17 mouse cellular contexts compared by ENCODE assay signal in the genomic region with DNA sequence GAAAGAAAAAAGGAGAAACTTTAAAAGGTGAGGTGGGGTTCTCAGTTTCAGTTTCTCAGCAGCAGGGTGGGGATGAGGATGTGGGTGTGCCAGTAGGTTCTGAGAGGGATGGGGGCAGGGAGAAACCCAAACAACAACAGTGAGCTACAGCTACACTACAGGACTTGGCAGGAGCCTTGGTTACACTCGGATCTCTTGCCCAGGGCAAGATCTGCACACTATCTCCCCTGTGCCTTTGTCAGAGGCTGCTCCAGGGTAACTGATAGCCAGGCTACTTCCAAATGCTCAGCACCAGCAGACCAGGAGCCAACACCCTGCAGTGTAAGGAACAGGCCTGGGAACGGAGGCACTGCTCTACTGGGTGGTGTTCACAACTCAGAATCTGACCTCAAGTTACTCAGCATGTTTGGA. TPM values are rescaled to one million over a fixed set of nuclear protein-coding genes. Genes with fewer than 3 reads are reported as not detected.
A peak's percentile ranks its signal among the peaks of the same experiment; 100 is the strongest.
DNase-seq lines count a peak whose midpoint lies in the region; ATAC-seq and TF ChIP-seq lines count a peak whose summit lies in the region.
"Had no signal": no experiment of that assay in that cellular context is flagged by ENCODE, and none has a peak within 500 bp of the region (broad histone marks: within the 10 kb centered on the region; RNA-seq: fewer than 3 reads in every experiment).

No protein-coding gene starts in this region.

- TF ChIP-seq EP300 in ES-Bruce4 (IDR thresholded peaks at IDR 0.05; ENCODE audit: insufficient read depth, low read depth, low read length) = no peak

- no peak; the same call in 1 of the 2 replicates for ATAC-seq in heart, embryonic 14.5 days (ENCODE audit: insufficient number of reproducible peaks, insufficient read depth, low FRiP score, low read depth)
- ATAC-seq in embryonic facial prominence, embryonic 13.5 days (ENCODE audit: insufficient number of reproducible peaks, insufficient read depth, low FRiP score, low TSS enrichment, low read depth) = 0 out of 2 replicates have a peak, but pooled peaks have one; percentile 20
- 0 out of 2 replicates have a peak, but pooled peaks have one; percentile 21 for ATAC-seq in megakaryocyte, adult 5-6 weeks (ENCODE audit: poor library complexity, severe bottlenecking)
- no peak for ATAC-seq in forebrain, embryonic 16.5 days
- no peak for ATAC-seq in frontal cortex, adult (ENCODE audit: low TSS enrichment)
- no peak for ATAC-seq in hindbrain, embryonic 16.5 days

- no peak for TF ChIP-seq CTCF in ES-Bruce4 (IDR thresholded peaks at IDR 0.05; ENCODE audit: low read depth, low read length)

- H3K27me3 ChIP-seq in heart, embryonic 14.5 days (ENCODE audit: control insufficient read depth, insufficient read depth, low read length) = no peaks in the 10 kb centered on the region
- no peaks in the 10 kb centered on the region for H3K27me3 ChIP-seq in ES-Bruce4 (ENCODE audit: control insufficient read depth, insufficient read depth, low read length, poor library complexity, severe bottlenecking)
- H3K27me3 ChIP-seq in embryonic facial prominence, embryonic 13.5 days = no peaks in the 10 kb centered on the region
- no peaks in the 10 kb centered on the region for H3K27me3 ChIP-seq in forebrain, embryonic 16.5 days (replicated peaks; ENCODE audit: control insufficient read depth, insufficient read depth, low read length)
- no peaks in the 10 kb centered on the region for H3K27me3 ChIP-seq in hindbrain, embryonic 16.5 days (replicated peaks; ENCODE audit: control insufficient read depth, insufficient read depth, low read length)
- H3K27me3 ChIP-seq: CH12.LX; limb, embryonic 15.5 days had no signal

- no peak overlapping the region for H3K9ac ChIP-seq in heart, embryonic 14.5 days (ENCODE audit: low read length)
- no peak overlapping the region for H3K9ac ChIP-seq in ES-Bruce4 (ENCODE audit: low read depth, poor library complexity, severe bottlenecking)
- no peak overlapping the region for H3K9ac ChIP-seq in embryonic facial prominence, embryonic 13.5 days
- H3K9ac ChIP-seq in forebrain, embryonic 16.5 days (replicated peaks; ENCODE audit: low read depth, low read length) = no peak overlapping the region
- H3K9ac ChIP-seq in hindbrain, embryonic 16.5 days (ENCODE audit: low read depth, low read length) = no peak overlapping the region
- H3K9ac ChIP-seq: limb, embryonic 15.5 days had no signal

- 33% methylated on average over 2 of the region's 2 CpGs for WGBS in heart, embryonic 14.5 days
- WGBS in embryonic facial prominence, embryonic 13.5 days = 51% methylated on average over 2 of the region's 2 CpGs
- 75% methylated on average over 2 of the region's 2 CpGs for WGBS in forebrain, embryonic 16.5 days
- WGBS in hindbrain, embryonic 16.5 days = 64% methylated on average over 2 of the region's 2 CpGs

- no peak for TF ChIP-seq POLR2A in ES-Bruce4 (IDR thresholded peaks at IDR 0.05; ENCODE audit: insufficient read depth, low read length)

- H3K4me3 ChIP-seq in heart, embryonic 14.5 days (ENCODE audit: control insufficient read depth in 1 of 2, insufficient read depth in 1 of 2, low read depth in 1 of 2, low read length in 2 of 2) = no peak overlapping the region
- no peak overlapping the region for H3K4me3 ChIP-seq in ES-Bruce4 (ENCODE audit: low read depth, low read length)
- H3K4me3 ChIP-seq in embryonic facial prominence, embryonic 13.5 days = no peak overlapping the region
- H3K4me3 ChIP-seq in forebrain, embryonic 16.5 days (replicated peaks; ENCODE audit: low read length) = no peak overlapping the region
- H3K4me3 ChIP-seq in hindbrain, embryonic 16.5 days (ENCODE audit: low read length) = no peak overlapping the region
- H3K4me3 ChIP-seq: layer of hippocampus, adult 2 months; limb, embryonic 15.5 days had no signal

- 0 out of 2 replicates have a peak, but pooled peaks cover 3% of the 10 kb centered on the region for H3K9me3 ChIP-seq in heart, embryonic 14.5 days (ENCODE audit: control insufficient read depth, low read length)
- no peaks in the 10 kb centered on the region for H3K9me3 ChIP-seq in ES-Bruce4 (replicated peaks; ENCODE audit: control insufficient read depth, insufficient read depth, low read length, poor library complexity, severe bottlenecking)
- H3K9me3 ChIP-seq in embryonic facial prominence, embryonic 13.5 days = no peaks in the 10 kb centered on the region
- H3K9me3 ChIP-seq in forebrain, embryonic 16.5 days (ENCODE audit: control insufficient read depth, low read length) = peaks cover 3% of the 10 kb centered on the region
- H3K9me3 ChIP-seq in hindbrain, embryonic 16.5 days (ENCODE audit: control insufficient read depth, low read length) = no peaks in the 10 kb centered on the region
- H3K9me3 ChIP-seq: limb, embryonic 15.5 days had no signal

- H3K4me1 ChIP-seq in heart, embryonic 14.5 days (ENCODE audit: control insufficient read depth in 2 of 2, insufficient read depth in 2 of 2, low read length in 2 of 2) = peaks cover 4 to 9% of the 10 kb centered on the region in 2 experiments; a peak in 1 of 4 replicates
- H3K4me1 ChIP-seq in ES-Bruce4 (ENCODE audit: control insufficient read depth, insufficient read depth, low read length) = no peaks in the 10 kb centered on the region
- peaks cover 2% of the 10 kb centered on the region; the same call in 1 of the 2 replicates for H3K4me1 ChIP-seq in embryonic facial prominence, embryonic 13.5 days
- no peaks in the 10 kb centered on the region for H3K4me1 ChIP-seq in forebrain, embryonic 16.5 days (replicated peaks; ENCODE audit: control insufficient read depth, insufficient read depth, low read length)
- H3K4me1 ChIP-seq in hindbrain, embryonic 16.5 days (ENCODE audit: control insufficient read depth, insufficient read depth, low read depth, low read length) = no peaks in the 10 kb centered on the region
- H3K4me1 ChIP-seq: limb, embryonic 15.5 days had no signal

- H3K36me3 ChIP-seq in heart, embryonic 14.5 days (ENCODE audit: control insufficient read depth, insufficient read depth, low read length) = no peaks in the 10 kb centered on the region
- H3K36me3 ChIP-seq in ES-Bruce4 (ENCODE audit: control insufficient read depth, insufficient read depth, low read length, poor library complexity, severe bottlenecking) = no peaks in the 10 kb centered on the region
- H3K36me3 ChIP-seq in embryonic facial prominence, embryonic 13.5 days = no peaks in the 10 kb centered on the region
- no peaks in the 10 kb centered on the region for H3K36me3 ChIP-seq in forebrain, embryonic 16.5 days (ENCODE audit: control insufficient read depth, insufficient read depth)
- H3K36me3 ChIP-seq in hindbrain, embryonic 16.5 days (ENCODE audit: control insufficient read depth, insufficient read depth, low read length) = no peaks in the 10 kb centered on the region

- H3K27ac ChIP-seq in heart, embryonic 14.5 days (replicated peaks in 1 of 2; ENCODE audit: control insufficient read depth in 1 of 2, insufficient read depth in 1 of 2, low read depth in 2 of 2, low read length in 2 of 2) = peak overlapping the region; percentile 30 to 37; a peak in 2 of 4 replicates
- peak overlapping the region; percentile 4; the same call in 1 of the 2 replicates for H3K27ac ChIP-seq in ES-Bruce4 (ENCODE audit: insufficient read depth, low read length)
- H3K27ac ChIP-seq in embryonic facial prominence, embryonic 13.5 days = no peak overlapping the region
- no peak overlapping the region for H3K27ac ChIP-seq in forebrain, embryonic 16.5 days (ENCODE audit: low read length)
- H3K27ac ChIP-seq in hindbrain, embryonic 16.5 days (ENCODE audit: low read depth, low read length) = no peak overlapping the region
- H3K27ac ChIP-seq: layer of hippocampus, adult 2 months; limb, embryonic 15.5 days had no signal

- DNase-seq in heart, adult 9 months (ENCODE audit: low spot score in 2 of 2) = no peak
- DNase-seq: cerebellum, adult 9-11 months; kidney, adult 18-20 months; midbrain, embryonic 14.5 days had no signal

- no peak overlapping the region for H3K4me2 ChIP-seq in heart, embryonic 14.5 days (ENCODE audit: low read length)
- no peak overlapping the region for H3K4me2 ChIP-seq in embryonic facial prominence, embryonic 13.5 days
- no peak overlapping the region for H3K4me2 ChIP-seq in forebrain, embryonic 16.5 days (ENCODE audit: low read length)
- no peak overlapping the region for H3K4me2 ChIP-seq in hindbrain, embryonic 16.5 days (ENCODE audit: low read length)
- H3K4me2 ChIP-seq: limb, embryonic 15.5 days had no signal

RNA-seq across cellular contexts. Expression of a gene that starts 15.0 kb away (rescaled TPM):
- 7.6 and 11.6 TPM in 2 replicates for polyA plus RNA-seq in heart, embryonic 14.5 days (2014; fragmentation: Nextera tagmentation; extraction: Ambion mirVana)
- 21.1 and 49.8 TPM in 2 replicates for polyA plus RNA-seq in ES-Bruce4 (2011; ENCODE audit: insufficient read depth, insufficient read length, low read depth, missing spikeins)
- polyA plus RNA-seq in embryonic facial prominence, embryonic 13.5 days (2015; fragmentation: Nextera tagmentation; extraction: Ambion mirVana) = 2.8 and 15.0 TPM in 2 replicates
- total RNA-seq in megakaryocyte, adult 5-6 weeks (2015) = 33.3 and 39.3 TPM in 2 replicates
- 25.7 and 55.3 TPM in 2 replicates for total RNA-seq in megakaryocyte, adult 5-6 weeks (2017)
- 2.1 and 7.6 TPM in 2 replicates for polyA plus RNA-seq in forebrain, embryonic 16.5 days (2015; fragmentation: Nextera tagmentation; extraction: Ambion mirVana)
- polyA plus RNA-seq in hindbrain, embryonic 16.5 days (2015; fragmentation: Nextera tagmentation; extraction: Ambion mirVana) = 3.1 and 13.3 TPM in 2 replicates

RNA-seq across cellular contexts. Expression of a gene that starts 23.0 kb away (rescaled TPM):
- 0.50 and 0.55 TPM in 2 replicates for polyA plus RNA-seq in heart, embryonic 14.5 days (2014; fragmentation: Nextera tagmentation; extraction: Ambion mirVana)
- polyA plus RNA-seq in ES-Bruce4 (2011; ENCODE audit: insufficient read depth, insufficient read length, low read depth, missing spikeins) = not detected in 2 replicates
- polyA plus RNA-seq in embryonic facial prominence, embryonic 13.5 days (2015; fragmentation: Nextera tagmentation; extraction: Ambion mirVana) = 0.65 TPM in 1 of 2 replicates, not detected in the other
- not detected in 2 replicates for total RNA-seq in megakaryocyte, adult 5-6 weeks (2015)
- total RNA-seq in megakaryocyte, adult 5-6 weeks (2017) = not detected in 2 replicates
- polyA plus RNA-seq in forebrain, embryonic 16.5 days (2015; fragmentation: Nextera tagmentation; extraction: Ambion mirVana) = not detected in 2 replicates
- polyA plus RNA-seq in hindbrain, embryonic 16.5 days (2015; fragmentation: Nextera tagmentation; extraction: Ambion mirVana) = not detected in 2 replicates
- total RNA-seq: adrenal gland, adult 18-20 months; CH12.LX; granulocyte monocyte progenitor cell, adult 5-6 weeks; layer of hippocampus, adult 2 months had no signal
- polyA plus RNA-seq: forebrain, embryonic 11.5 days; midbrain, embryonic 14.5 days had no signal

RNA-seq across cellular contexts. Expression of a gene that starts 57.3 kb away (rescaled TPM):
- 42.5 and 46.6 TPM in 2 replicates for polyA plus RNA-seq in heart, embryonic 14.5 days (2014; fragmentation: Nextera tagmentation; extraction: Ambion mirVana)
- 45.1 and 46.3 TPM in 2 replicates for polyA plus RNA-seq in ES-Bruce4 (2011; ENCODE audit: insufficient read depth, insufficient read length, low read depth, missing spikeins)
- polyA plus RNA-seq in embryonic facial prominence, embryonic 13.5 days (2015; fragmentation: Nextera tagmentation; extraction: Ambion mirVana) = 76.2 and 91.3 TPM in 2 replicates
- total RNA-seq in megakaryocyte, adult 5-6 weeks (2015) = 9.6 and 14.3 TPM in 2 replicates
- 19.2 and 25.0 TPM in 2 replicates for total RNA-seq in megakaryocyte, adult 5-6 weeks (2017)
- 32.8 and 46.6 TPM in 2 replicates for polyA plus RNA-seq in forebrain, embryonic 16.5 days (2015; fragmentation: Nextera tagmentation; extraction: Ambion mirVana)
- polyA plus RNA-seq in hindbrain, embryonic 16.5 days (2015; fragmentation: Nextera tagmentation; extraction: Ambion mirVana) = 31.4 and 36.3 TPM in 2 replicates

Comparison
In these comparisons a context has a peak if more than half of its experiments do, and no peak if none do; other contexts are left out.
1. ATAC-seq: peak in embryonic facial prominence, embryonic 13.5 days (single experiment) and megakaryocyte, adult 5-6 weeks (single experiment); none in heart, embryonic 14.5 days (single experiment), forebrain, embryonic 16.5 days (single experiment), frontal cortex, adult (single experiment) and hindbrain, embryonic 16.5 days (single experiment).
2. H3K27ac ChIP-seq: peak in heart, embryonic 14.5 days (2 of 2) and ES-Bruce4 (single experiment); none in embryonic facial prominence, embryonic 13.5 days (single experiment), forebrain, embryonic 16.5 days (single experiment) and hindbrain, embryonic 16.5 days (single experiment).